In genomic region chr19:7019191-7019590, GRCm38 (mm10) we compare ENCODE assay signal across 8 mouse cellular contexts. TPM values are rescaled to one million over a fixed set of nuclear protein-coding genes. Genes with fewer than 3 reads are reported as not detected.
DNase-seq lines count a peak whose midpoint lies in the region; ATAC-seq and TF ChIP-seq lines count a peak whose summit lies in the region.

Gene Fermt3 (minus strand): TSS chr19:7019469.

- no peak for TF ChIP-seq CTCF in G1E (IDR thresholded peaks at IDR 0.05; ENCODE audit: low read depth, low read length)

- DNase-seq in embryo, embryonic 10.5 days (ENCODE audit: low spot score): peak; percentile 7
- DNase-seq in embryo, embryonic 10 days (ENCODE audit: low spot score): no peak
- DNase-seq in G1E (ENCODE audit: low spot score): peak; percentile 73
- DNase-seq in heart, embryonic 10.5 days (ENCODE audit: low spot score): no peak
- DNase-seq in lung, adult 18-20 months: peak; percentile 72 to 77
- DNase-seq in spleen, postnatal 36 days (ENCODE audit: low spot score in 2 of 2): peak; percentile 90 to 91
- no peak for DNase-seq in ovary, postnatal 36 days (ENCODE audit: low spot score)
- no peak for DNase-seq in retina, postnatal 1 day

- H3K27me3 ChIP-seq in G1E (ENCODE audit: insufficient read depth, low read length): no peaks in the 10 kb centered on the region
- no peaks in the 10 kb centered on the region for H3K27me3 ChIP-seq in heart, embryonic 10.5 days (ENCODE audit: insufficient read depth, poor library complexity, severe bottlenecking)

- peaks cover 61% of the 10 kb centered on the region for H3K4me1 ChIP-seq in G1E (ENCODE audit: insufficient read depth, low read depth, low read length)
- H3K4me1 ChIP-seq in heart, embryonic 10.5 days: peaks cover 26% of the 10 kb centered on the region

- peak; percentile 71 for ATAC-seq in G1E (ENCODE audit: extremely low read depth, insufficient number of reproducible peaks, low FRiP score, poor library complexity, severe bottlenecking)

- 66% methylated on average over 5 of the region's 5 CpGs for WGBS in heart, embryonic 10.5 days

- H3K36me3 ChIP-seq in G1E (replicated peaks): peaks cover 95% of the 10 kb centered on the region
- peaks cover 81% of the 10 kb centered on the region for H3K36me3 ChIP-seq in heart, embryonic 10.5 days

- H3K4me3 ChIP-seq in G1E (ENCODE audit: low read depth, low read length): peak within 1 kb of the TSS; percentile 67
- peak within 1 kb of the TSS; percentile 16; the same call in 1 of the 2 replicates for H3K4me3 ChIP-seq in heart, embryonic 10.5 days

- H3K27ac ChIP-seq in heart, embryonic 10.5 days: peak within 1 kb of the TSS; percentile 47; the same call in 1 of the 2 replicates

- no peaks in the 10 kb centered on the region for H3K9me3 ChIP-seq in G1E (replicated peaks)
- no peaks in the 10 kb centered on the region for H3K9me3 ChIP-seq in heart, embryonic 10.5 days

RNA-seq across cellular contexts. Expression of gene Fermt3, which starts in this region (rescaled TPM):
- total RNA-seq in G1E (2014; fragmentation: Nextera tagmentation): 66.2 and 69.5 TPM in 2 replicates
- 267 and 318 TPM in 2 replicates for total RNA-seq in G1E (2017)
- 461 and 527 TPM in 2 replicates for polyA plus RNA-seq in G1E (2012)
- polyA plus RNA-seq in heart, embryonic 10.5 days (2016; fragmentation: Nextera tagmentation; extraction: Ambion mirVana): 10.6 and 22.7 TPM in 2 replicates

Comparison
In these comparisons a context has a peak if more than half of its experiments do, and no peak if none do; other contexts are left out.
1. RNA of gene Fermt3 (polyA plus RNA-seq): 461 to 527 TPM in G1E; 10.6 to 22.7 TPM in heart, embryonic 10.5 days; every median in the first group is over 10 times any median in the second.
2. DNase-seq: peak in embryo, embryonic 10.5 days (single experiment), G1E (single experiment), lung, adult 18-20 months (2 of 2) and spleen, postnatal 36 days (2 of 2); none in embryo, embryonic 10 days (single experiment), heart, embryonic 10.5 days (single experiment), ovary, postnatal 36 days (single experiment) and retina, postnatal 1 day (single experiment).